Mouse (Mus musculus) MEL (cell line): ENCODE data around the gene Fbp2. TPM values are rescaled to one million over a fixed set of nuclear protein-coding genes. Genes with fewer than 3 reads are reported as not detected.

ENCODE experiments used
- DNase-seq: peaks from one replicate; pipeline ENCODE4 v3.0.0; 2011; ENCODE audit warnings: low read depth, low spot score
- H3K27ac ChIP-seq: 2 replicates; pipeline ENCODE4 v1.5.1; 2012; ENCODE audit warnings: low read depth, mild to moderate bottlenecking, control low read depth, low read length, moderate library complexity; ENCODE audit not compliant: control insufficient read depth
- H3K27me3 ChIP-seq, 2 experiments: fragments of 150-350 bp in 1 of 2; sonication (generic) in 1 of 2; 2 replicates each; pipeline ENCODE4 v1.6.1; 2012; ENCODE audit warnings: low read length in 2 of 2, mild to moderate bottlenecking in 2 of 2, improper control_type of control experiment in 1 of 2, moderate library complexity in 1 of 2; ENCODE audit not compliant: insufficient read depth in 2 of 2, control insufficient read depth in 1 of 2
- H3K36me3 ChIP-seq, 2 experiments: 2 replicates each; pipeline ENCODE4 v1.6.1; 2012 to 2014; ENCODE audit warnings: low read length in 2 of 2, improper control_type of control experiment in 1 of 2, inconsistent platforms in 1 of 2, mild to moderate bottlenecking in 1 of 2; ENCODE audit not compliant: insufficient read depth in 2 of 2, control insufficient read depth in 1 of 2
- H3K4me1 ChIP-seq, 2 experiments: fragments of 150-350 bp in 1 of 2; sonication (generic) in 1 of 2; 2 replicates each; pipeline ENCODE4 v1.6.1; 2012; ENCODE audit warnings: low read length in 2 of 2, improper control_type of control experiment in 1 of 2, mild to moderate bottlenecking in 1 of 2; ENCODE audit not compliant: insufficient read depth in 2 of 2, control insufficient read depth in 1 of 2
- H3K4me3 ChIP-seq, 2 experiments: fragments of 150-350 bp in 1 of 2; sonication (generic) in 1 of 2; 2 replicates each; pipeline ENCODE4 v1.5.1; 2012; ENCODE audit warnings: low read depth in 2 of 2, low read length in 2 of 2, mild to moderate bottlenecking in 2 of 2, moderate library complexity in 2 of 2, control low read depth in 1 of 2, improper control_type of control experiment in 1 of 2; ENCODE audit not compliant: control insufficient read depth in 1 of 2, insufficient read depth in 1 of 2
- H3K79me2 ChIP-seq: 2 replicates; pipeline ENCODE4 v1.6.1; 2012; ENCODE audit warnings: mild to moderate bottlenecking, low read length, moderate library complexity; ENCODE audit not compliant: control insufficient read depth, poor library complexity, insufficient read depth
- H3K9ac ChIP-seq: 2 replicates; pipeline ENCODE4 v1.6.1; 2012; ENCODE audit warnings: low read depth, mild to moderate bottlenecking, control low read depth, low read length, moderate library complexity; ENCODE audit not compliant: control insufficient read depth, poor library complexity, severe bottlenecking
- H3K9me3 ChIP-seq: fragments of 150-350 bp; sonication (generic); replicated peaks from 2 replicates; pipeline ENCODE4 v1.6.1; 2012; ENCODE audit warnings: mild to moderate bottlenecking, low read length, improper control_type of control experiment, moderate library complexity; ENCODE audit not compliant: insufficient read depth
- BHLHE40 ChIP-seq: IDR thresholded peaks from 2 replicates; pipeline ENCODE4 v1.6.1; 2012; ENCODE audit warnings: low read depth, mild to moderate bottlenecking, inconsistent platforms, low read length, improper control_type of control experiment, borderline replicate concordance
- CHD1 ChIP-seq: IDR thresholded peaks from 2 replicates; pipeline ENCODE4 v1.6.1; 2012; ENCODE audit warnings: low read depth, mild to moderate bottlenecking, inconsistent platforms, low read length, improper control_type of control experiment
- ETS1 ChIP-seq: IDR thresholded peaks from 2 replicates; pipeline ENCODE4 v1.6.1; 2012; ENCODE audit warnings: low read depth, mild to moderate bottlenecking, inconsistent platforms, low read length, improper control_type of control experiment, moderate library complexity
- GABPA ChIP-seq: IDR thresholded peaks from 2 replicates; pipeline ENCODE4 v1.6.1; 2012; ENCODE audit warnings: low read depth, mild to moderate bottlenecking, inconsistent platforms, low read length, improper control_type of control experiment, moderate library complexity
- JUND ChIP-seq: IDR thresholded peaks from 2 replicates; pipeline ENCODE4 v1.6.1; 2011; ENCODE audit warnings: low read depth, mild to moderate bottlenecking, improper control_type of control experiment, low read length
- MAX ChIP-seq: IDR thresholded peaks from 2 replicates; pipeline ENCODE4 v1.6.1; 2011; ENCODE audit warnings: low read length, improper control_type of control experiment
- MYB ChIP-seq: IDR thresholded peaks from 2 replicates; pipeline ENCODE4 v1.6.1; 2011; ENCODE audit warnings: mild to moderate bottlenecking, low read depth, low read length, improper control_type of control experiment
- MYC ChIP-seq: IDR thresholded peaks from 2 replicates; pipeline ENCODE4 v1.6.1; 2011; ENCODE audit warnings: low read depth, mild to moderate bottlenecking, low read length, improper control_type of control experiment, moderate library complexity
- NELFE ChIP-seq: IDR thresholded peaks from 2 replicates; pipeline ENCODE4 v1.6.1; 2011; ENCODE audit warnings: low read depth, low read length, improper control_type of control experiment
- NRF1 ChIP-seq: IDR thresholded peaks from 2 replicates; pipeline ENCODE4 v1.6.1; 2014; ENCODE audit warnings: low read depth, mild to moderate bottlenecking, inconsistent platforms, low read length, improper control_type of control experiment, moderate library complexity; ENCODE audit not compliant: poor library complexity, insufficient read depth, severe bottlenecking
- POLR2A ChIP-seq, 2 experiments: IDR thresholded peaks; 2 replicates each; pipeline ENCODE4 v1.6.1; 2011 to 2012; ENCODE audit warnings: low read length in 2 of 2, mild to moderate bottlenecking in 2 of 2, control low read depth in 1 of 2, improper control_type of control experiment in 1 of 2, low read depth in 1 of 2, moderate library complexity in 1 of 2; ENCODE audit not compliant: control insufficient read depth in 1 of 2, insufficient read depth in 1 of 2, poor library complexity in 1 of 2
- POLR2AphosphoS5 ChIP-seq: IDR thresholded peaks from 2 replicates; pipeline ENCODE4 v1.6.1; 2012; ENCODE audit warnings: low read depth, borderline replicate concordance, mild to moderate bottlenecking, inconsistent platforms, low read length, moderate library complexity, mixed read lengths
- RCOR1 ChIP-seq: IDR thresholded peaks from 2 replicates; pipeline ENCODE4 v1.6.1; 2012; ENCODE audit warnings: low read depth, mild to moderate bottlenecking, inconsistent platforms, low read length, improper control_type of control experiment
- SIN3A ChIP-seq: IDR thresholded peaks from 2 replicates; pipeline ENCODE4 v1.6.1; 2012; ENCODE audit warnings: low read length, improper control_type of control experiment, inconsistent platforms
- SMC3 ChIP-seq: IDR thresholded peaks from 2 replicates; pipeline ENCODE4 v1.6.1; 2011; ENCODE audit warnings: low read depth, low read length, improper control_type of control experiment
- TBP ChIP-seq: IDR thresholded peaks from 2 replicates; pipeline ENCODE4 v1.8.0; 2011; ENCODE audit warnings: low read depth, low read length, improper control_type of control experiment
- TCF12 ChIP-seq: IDR thresholded peaks from 2 replicates; pipeline ENCODE4 v1.6.1; 2014; ENCODE audit warnings: low read depth, mild to moderate bottlenecking, inconsistent platforms, low read length, improper control_type of control experiment, moderate library complexity
- UBTF ChIP-seq: IDR thresholded peaks from 2 replicates; pipeline ENCODE4 v1.6.1; 2012; ENCODE audit warnings: low read depth, mild to moderate bottlenecking, inconsistent platforms, low read length, improper control_type of control experiment, moderate library complexity, borderline replicate concordance; ENCODE audit not compliant: insufficient read depth
- USF1 ChIP-seq: IDR thresholded peaks from 2 replicates; pipeline ENCODE4 v1.6.1; 2014; ENCODE audit warnings: low read depth, mild to moderate bottlenecking, inconsistent platforms, low read length, improper control_type of control experiment, moderate library complexity
- USF2 ChIP-seq, 2 experiments: IDR thresholded peaks; 2 replicates each; pipeline ENCODE4 v1.6.1; 2011 to 2012; ENCODE audit warnings: improper control_type of control experiment in 2 of 2, low read length in 2 of 2, borderline replicate concordance in 1 of 2, inconsistent platforms in 1 of 2, low read depth in 1 of 2, mild to moderate bottlenecking in 1 of 2; ENCODE audit not compliant: insufficient read depth in 1 of 2
- polyA plus RNA-seq, 2 experiments: library from polyadenylated mRNA; stranded (reverse) in 1 of 2; unstranded in 1 of 2; fragments of >175 nt in 1 of 2; fragments of >200 nt in 1 of 2; gene quantifications; 2 replicates each; pipeline versions ENCODE4 v1.2.1 to v1.2.4; 2012; ENCODE audit warnings: low replicate concordance in 2 of 2, low read depth in 1 of 2; ENCODE audit not compliant: insufficient read length in 2 of 2, insufficient read depth in 1 of 2, missing spikeins in 1 of 2
- total RNA-seq: library from RNA; depleted of rRNA; stranded (reverse); fragments of 300-350 nt; gene quantifications from 2 replicates; pipeline ENCODE4 v1.2.3, GENCODE M21; 2012

Gene Fbp2
- total and polyA plus RNA-seq, 3 experiments, result 4.7 to 10.8 TPM; not detected in 1

DNA sequence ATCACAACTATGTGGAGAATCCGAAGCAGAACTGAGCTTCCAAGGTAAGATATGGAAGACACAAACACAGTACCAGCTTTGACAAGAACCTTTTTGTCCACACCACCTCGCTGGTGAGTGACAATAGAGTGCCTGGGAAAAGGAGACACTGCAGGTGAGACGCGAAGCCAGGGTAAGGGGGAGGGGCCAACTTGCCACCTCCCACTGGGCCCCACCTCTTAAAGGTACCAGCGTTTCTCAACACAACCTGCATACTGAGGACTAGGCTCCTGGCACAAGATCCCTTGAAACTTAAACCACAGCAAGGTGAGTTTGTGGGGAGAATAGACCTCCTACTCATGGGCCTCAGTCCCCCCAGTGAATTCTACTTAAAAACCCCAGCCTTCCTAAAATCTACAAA, 19.0 kb upstream of the Fbp2 start:
- Histone ChIP-seq H3K27ac (no peak overlapping the region), H3K27me3 (no peaks in the 10 kb centered on the region), H3K79me2 (no peaks in the 10 kb centered on the region), H3K4me3 (no peak overlapping the region), H3K9ac (no peak overlapping the region), H3K9me3 (no peaks in the 10 kb centered on the region), H3K36me3 (no peaks in the 10 kb centered on the region; a peak in 2 of 4 replicates), H3K4me1 (peaks cover 0 to 4% of the 10 kb centered on the region in 2 experiments; a peak in 1 of 4 replicates)
- no peak for DNase-seq
- TF ChIP-seq USF2 (IDR thresholded peaks at IDR 0.05; ENCODE audit: borderline replicate concordance in 1 of 2, insufficient read depth in 1 of 2, low read depth in 1 of 2, low read length in 2 of 2) (no peak), GABPA (no peak), TBP (no peak), SIN3A (no peak), RCOR1 (no peak), NRF1 (no peak), MYB (no peak), CHD1 (no peak)

DNA sequence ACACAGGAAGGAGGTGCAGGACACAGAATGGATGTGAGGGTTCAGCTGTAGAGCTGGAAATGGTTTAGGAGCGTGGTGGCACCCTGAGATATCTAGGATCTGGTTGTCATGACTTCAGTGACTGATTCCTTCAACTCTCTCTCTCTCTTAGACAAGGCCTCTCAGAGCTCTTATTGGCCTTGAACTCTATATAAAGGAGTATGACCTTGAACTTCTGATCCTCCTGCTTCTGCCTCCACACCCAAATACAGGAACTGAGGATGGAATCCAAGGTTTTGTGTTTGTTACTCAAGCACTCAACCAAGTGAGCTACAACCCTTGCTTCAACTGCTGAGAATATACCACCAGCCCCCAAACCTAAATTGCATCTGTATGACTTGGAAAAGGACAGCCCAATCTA, 17.9 kb upstream of the Fbp2 start:
- Histone ChIP-seq H3K4me3 (no peak overlapping the region), H3K79me2 (no peaks in the 10 kb centered on the region), H3K9me3 (no peaks in the 10 kb centered on the region), H3K36me3 (no peaks in the 10 kb centered on the region; a peak in 2 of 4 replicates), H3K4me1 (peaks cover 0 to 4% of the 10 kb centered on the region in 2 experiments; a peak in 1 of 4 replicates), H3K27me3 (no peaks in the 10 kb centered on the region), H3K9ac (no peak overlapping the region), H3K27ac (no peak overlapping the region)
- TF ChIP-seq BHLHE40, result no peak
- TF ChIP-seq NELFE, result no peak
- no peak for TF ChIP-seq TCF12
- no peak for TF ChIP-seq POLR2A (IDR thresholded peaks at IDR 0.05; ENCODE audit: control insufficient read depth in 1 of 2, insufficient read depth in 1 of 2, low read depth in 1 of 2, low read length in 2 of 2, poor library complexity in 1 of 2)
- TF ChIP-seq ETS1, result no peak
- no peak for TF ChIP-seq TBP
- no peak for TF ChIP-seq MAX
- TF ChIP-seq RCOR1, result no peak
- TF ChIP-seq USF1, result no peak
- no peak for TF ChIP-seq POLR2AphosphoS5
- TF ChIP-seq NRF1, result no peak
- no peak for TF ChIP-seq GABPA
- no peak for TF ChIP-seq CHD1
- TF ChIP-seq SMC3, result no peak
- no peak for TF ChIP-seq JUND
- TF ChIP-seq UBTF, result no peak
- TF ChIP-seq MYB, result no peak
- TF ChIP-seq MYC, result no peak
- no peak for DNase-seq
